Mouse (Mus musculus) kidney, embryonic 15.5 days (tissue): ENCODE data around the gene Cldn2. TPM values are rescaled to one million over a fixed set of nuclear protein-coding genes. Genes with fewer than 3 reads are reported as not detected.
A peak's percentile ranks its signal among the peaks of the same experiment; 100 is the strongest.

Experiments used
- ATAC-seq: fragments of 200-750 bp; cut with Nextera tagmentation; replicated peaks from 2 replicates; pipeline ENCODE4 v1.8.0; 2017; ENCODE audit warnings: moderate TSS enrichment; ENCODE audit not compliant: low FRiP score
- H3K27ac ChIP-seq: fragments of 300-500 bp; sonication (generic); 2 replicates; pipeline ENCODE4 v1.5.1; 2015; ENCODE audit warnings: mild to moderate bottlenecking, inconsistent platforms
- H3K27me3 ChIP-seq: fragments of 300-500 bp; sonication (generic); 2 replicates; pipeline ENCODE4 v1.6.1; 2015; ENCODE audit warnings: inconsistent platforms
- H3K36me3 ChIP-seq: fragments of 300-500 bp; sonication (generic); 2 replicates; pipeline ENCODE4 v1.6.1; 2015; ENCODE audit warnings: inconsistent platforms
- H3K4me1 ChIP-seq: fragments of 300-500 bp; sonication (generic); 2 replicates; pipeline ENCODE4 v1.6.1; 2015; ENCODE audit warnings: inconsistent platforms
- H3K4me2 ChIP-seq: fragments of 300-500 bp; sonication (generic); 2 replicates; pipeline ENCODE4 v1.6.1; 2015; ENCODE audit warnings: moderate library complexity, mild to moderate bottlenecking, inconsistent platforms
- H3K4me3 ChIP-seq: fragments of 300-500 bp; sonication (generic); replicated peaks from 2 replicates; pipeline ENCODE4 v1.5.1; 2015; ENCODE audit warnings: mild to moderate bottlenecking, inconsistent platforms
- H3K9ac ChIP-seq: fragments of 300-500 bp; sonication (generic); 2 replicates; pipeline ENCODE4 v1.6.1; 2015; ENCODE audit warnings: mild to moderate bottlenecking, inconsistent platforms
- H3K9me3 ChIP-seq: fragments of 300-500 bp; sonication (generic); replicated peaks from 2 replicates; pipeline ENCODE4 v1.6.1; 2016; ENCODE audit warnings: inconsistent platforms
- WGBS: fragments of 180-500 bp; shearing (Covaris S2); methylation state at CpG from one replicate; pipeline ENCODE4 v1.1.7; 2015; ENCODE audit warnings: mixed read lengths; 5-methylcytosine and 5-hydroxymethylcytosine counted together
- polyA plus RNA-seq: library from polyadenylated mRNA; unstranded; fragments of >200 nt; fragmentation: Nextera tagmentation; extraction: Ambion mirVana; gene quantifications from 2 replicates; pipeline ENCODE4 v1.2.1, GENCODE M21; 2015

The Cldn2 gene
- polyA plus RNA-seq, 1 experiment from 2014 or later: 31.2 TPM

GRCm38 (mm10) chrX:139812636-139813298 lies 12.1 kb downstream of the Cldn2 start:
- Histone ChIP-seq H3K9ac (no peak overlapping the region), H3K4me3 (no peak overlapping the region), H3K36me3 (no peaks in the 10 kb centered on the region), H3K27me3 (peaks cover 54% of the 10 kb centered on the region), H3K9me3 (no peaks in the 10 kb centered on the region), H3K27ac (no peak overlapping the region), H3K4me1 (no peaks in the 10 kb centered on the region), H3K4me2 (no peak overlapping the region)
- 56% methylated on average over 3 of the region's 3 CpGs for WGBS
- no peak for ATAC-seq

GRCm38 (mm10) chrX:139813299-139814002 lies 12.8 kb downstream of the Cldn2 start:
- ATAC-seq: no peak
- no peak overlapping the region for H3K4me3 ChIP-seq
- H3K4me1 ChIP-seq: no peaks in the 10 kb centered on the region
- H3K27me3 ChIP-seq: peaks cover 55% of the 10 kb centered on the region
- no peaks in the 10 kb centered on the region for H3K9me3 ChIP-seq
- H3K36me3 ChIP-seq: no peaks in the 10 kb centered on the region
- 84% methylated on average over 9 of the region's 9 CpGs for WGBS
- no peak overlapping the region for H3K4me2 ChIP-seq
- no peak overlapping the region for H3K9ac ChIP-seq
- no peak overlapping the region for H3K27ac ChIP-seq

GRCm38 (mm10) chrX:139814018-139814635 lies 13.5 kb downstream of the Cldn2 start:
- Histone ChIP-seq H3K36me3 (no peaks in the 10 kb centered on the region), H3K4me3 (no peak overlapping the region), H3K9me3 (no peaks in the 10 kb centered on the region), H3K9ac (no peak overlapping the region), H3K4me1 (no peaks in the 10 kb centered on the region), H3K27ac (no peak overlapping the region), H3K4me2 (no peak overlapping the region), H3K27me3 (peaks cover 55% of the 10 kb centered on the region)
- WGBS: 86% methylated on average over 8 of the region's 8 CpGs
- no peak for ATAC-seq

- ATAC-seq: peak; percentile 62; the same call in 1 of the 2 replicates
- 48% methylated on average over 5 of the region's 5 CpGs for WGBS
- H3K4me2 ChIP-seq: no peak overlapping the region
Measured at GRCm38 (mm10) chrX:139815201-139815600, 14.6 kb downstream of the Cldn2 start.

GRCm38 (mm10) chrX:139825402-139825801 lies 24.8 kb downstream of the Cldn2 start:
- Histone ChIP-seq H3K4me3 (no peak overlapping the region), H3K27me3 (peaks cover 26% of the 10 kb centered on the region), H3K27ac (no peak overlapping the region), H3K4me2 (no peak overlapping the region), H3K9me3 (no peaks in the 10 kb centered on the region), H3K4me1 (no peaks in the 10 kb centered on the region), H3K9ac (no peak overlapping the region), H3K36me3 (no peaks in the 10 kb centered on the region; the same call in 1 of the 2 replicates)
- no peak for ATAC-seq
- 87% methylated on average over 1 of the region's 1 CpGs for WGBS

More at GRCm38 (mm10) chrX:139815201-139815600, 14.6 kb downstream of the Cldn2 start:
- H3K9ac ChIP-seq: no peak overlapping the region
- 0 out of 2 replicates have a peak overlapping the region, but pooled peaks have one; percentile 13 for H3K27ac ChIP-seq
- H3K27me3 ChIP-seq: peaks cover 48% of the 10 kb centered on the region
- no peaks in the 10 kb centered on the region for H3K4me1 ChIP-seq
- no peaks in the 10 kb centered on the region for H3K9me3 ChIP-seq
- H3K4me3 ChIP-seq: no peak overlapping the region
- no peaks in the 10 kb centered on the region for H3K36me3 ChIP-seq

- Histone ChIP-seq H3K9ac (no peak overlapping the region), H3K27ac (no peak overlapping the region), H3K36me3 (no peaks in the 10 kb centered on the region; the same call in 1 of the 2 replicates), H3K9me3 (no peaks in the 10 kb centered on the region), H3K4me1 (no peaks in the 10 kb centered on the region), H3K4me2 (no peak overlapping the region), H3K27me3 (peaks cover 32% of the 10 kb centered on the region), H3K4me3 (no peak overlapping the region)
- WGBS: 79% methylated on average over 4 of the region's 4 CpGs
- no peak for ATAC-seq
Measured at GRCm38 (mm10) chrX:139826926-139827325, 26.3 kb downstream of the Cldn2 start.

- WGBS: 91% methylated on average over 6 of the region's 6 CpGs
- ATAC-seq: no peak
- H3K36me3 ChIP-seq: no peaks in the 10 kb centered on the region; the same call in 1 of the 2 replicates
- peaks cover 29% of the 10 kb centered on the region for H3K27me3 ChIP-seq
- H3K9me3 ChIP-seq: no peaks in the 10 kb centered on the region
- no peak overlapping the region for H3K9ac ChIP-seq
- H3K27ac ChIP-seq: no peak overlapping the region
- H3K4me2 ChIP-seq: no peak overlapping the region
- no peaks in the 10 kb centered on the region for H3K4me1 ChIP-seq
- H3K4me3 ChIP-seq: no peak overlapping the region
Measured at GRCm38 (mm10) chrX:139828363-139829092, 27.9 kb downstream of the Cldn2 start.

GRCm38 (mm10) chrX:139832464-139832863 lies 31.8 kb downstream of the Cldn2 start:
- H3K9me3 ChIP-seq: no peaks in the 10 kb centered on the region
- WGBS: 20% methylated on average over 5 of the region's 5 CpGs
- no peaks in the 10 kb centered on the region for H3K4me1 ChIP-seq
- H3K36me3 ChIP-seq: no peaks in the 10 kb centered on the region
- no peak overlapping the region for H3K4me2 ChIP-seq
- H3K27me3 ChIP-seq: peaks cover 21% of the 10 kb centered on the region
- no peak overlapping the region for H3K9ac ChIP-seq
- H3K4me3 ChIP-seq: no peak overlapping the region
- ATAC-seq: 0 out of 2 replicates have a peak, but pooled peaks have one; percentile 22
- no peak overlapping the region for H3K27ac ChIP-seq

GRCm38 (mm10) chrX:139839057-139839456 lies 38.4 kb downstream of the Cldn2 start:
- ATAC-seq: no peak
- Histone ChIP-seq H3K27ac (no peak overlapping the region), H3K4me2 (no peak overlapping the region), H3K9ac (no peak overlapping the region), H3K27me3 (peaks cover 14% of the 10 kb centered on the region), H3K36me3 (no peaks in the 10 kb centered on the region), H3K9me3 (no peaks in the 10 kb centered on the region), H3K4me3 (no peak overlapping the region), H3K4me1 (no peaks in the 10 kb centered on the region)
- WGBS: 46% methylated on average over 3 of the region's 3 CpGs

GRCm38 (mm10) chrX:139841091-139841490 lies 40.5 kb downstream of the Cldn2 start:
- no peaks in the 10 kb centered on the region for H3K36me3 ChIP-seq
- no peak overlapping the region for H3K9ac ChIP-seq
- H3K27me3 ChIP-seq: peaks cover 17% of the 10 kb centered on the region; the same call in 1 of the 2 replicates
- H3K4me2 ChIP-seq: no peak overlapping the region
- no peak overlapping the region for H3K4me3 ChIP-seq
- no peak overlapping the region for H3K27ac ChIP-seq
- no peaks in the 10 kb centered on the region for H3K9me3 ChIP-seq
- WGBS: 80% methylated on average over 6 of the region's 6 CpGs
- no peaks in the 10 kb centered on the region for H3K4me1 ChIP-seq
- no peak for ATAC-seq

GRCm38 (mm10) chrX:139854795-139855194 lies 54.2 kb downstream of the Cldn2 start:
- Histone ChIP-seq H3K4me1 (no peaks in the 10 kb centered on the region), H3K36me3 (no peaks in the 10 kb centered on the region), H3K4me2 (no peak overlapping the region), H3K4me3 (no peak overlapping the region), H3K27me3 (peaks cover 10% of the 10 kb centered on the region), H3K27ac (no peak overlapping the region), H3K9me3 (no peaks in the 10 kb centered on the region), H3K9ac (no peak overlapping the region)
- no peak for ATAC-seq
- WGBS: 96% methylated on average over 4 of the region's 4 CpGs
